Mouse (Mus musculus) neutrophil, adult 83 days (primary cell): Measurements from ENCODE around the gene Hyal4. TPM values are rescaled to one million over a fixed set of nuclear protein-coding genes. Genes with fewer than 3 reads are reported as not detected.

Experiments used
- total RNA-seq, 2 experiments: library from RNA; stranded (reverse); gene quantifications; one replicate each; pipeline ENCODE4 v1.2.4; 2023

Gene Hyal4
- total RNA-seq, result not detected

DNA sequence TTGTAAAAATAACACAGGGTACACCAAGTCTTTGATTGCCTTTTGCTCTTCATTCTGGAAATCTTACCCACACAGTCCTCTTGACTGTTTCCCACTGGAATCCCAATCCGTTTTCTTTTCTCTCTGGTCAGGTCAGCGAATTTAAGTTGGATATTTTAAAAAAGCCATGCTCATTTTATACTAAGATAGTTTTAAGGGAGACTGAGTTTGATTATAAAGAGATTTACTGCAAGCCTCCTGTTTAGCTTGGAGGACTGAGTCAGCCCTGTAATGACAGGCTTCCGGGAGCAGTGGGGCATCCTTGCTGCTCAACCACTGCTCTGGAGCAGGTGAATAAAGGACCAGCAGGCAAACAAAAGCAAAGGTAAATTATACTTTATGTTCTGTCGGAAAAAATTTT, at the start of gene Hyal4:
Gene Hyal4 (plus strand): TSS at position 301 of the 400 bp plus-strand sequence.

DNA sequence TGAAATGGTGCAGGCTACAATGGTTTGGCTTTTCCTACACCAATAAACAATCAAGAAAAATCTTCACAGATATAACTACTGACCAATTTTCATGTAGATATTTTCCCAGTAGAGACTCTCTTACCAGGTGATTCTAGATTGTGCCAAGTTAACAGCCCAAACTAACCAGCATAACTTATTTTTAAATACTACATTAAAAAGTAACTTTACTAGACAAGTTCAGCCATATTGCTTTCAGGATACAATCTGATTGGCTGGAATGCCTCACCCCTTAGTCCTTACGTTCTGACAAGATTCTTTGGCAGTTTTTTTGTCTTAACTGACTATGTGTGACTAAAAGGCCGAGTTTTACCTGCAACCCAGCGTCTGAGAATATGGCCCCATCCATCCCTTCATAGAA, 15.2 kb upstream of the Hyal4 start, which contains the start of gene Hyal6:
Gene Hyal6 (plus strand): TSS at position 301 of the 400 bp plus-strand sequence.

DNA sequence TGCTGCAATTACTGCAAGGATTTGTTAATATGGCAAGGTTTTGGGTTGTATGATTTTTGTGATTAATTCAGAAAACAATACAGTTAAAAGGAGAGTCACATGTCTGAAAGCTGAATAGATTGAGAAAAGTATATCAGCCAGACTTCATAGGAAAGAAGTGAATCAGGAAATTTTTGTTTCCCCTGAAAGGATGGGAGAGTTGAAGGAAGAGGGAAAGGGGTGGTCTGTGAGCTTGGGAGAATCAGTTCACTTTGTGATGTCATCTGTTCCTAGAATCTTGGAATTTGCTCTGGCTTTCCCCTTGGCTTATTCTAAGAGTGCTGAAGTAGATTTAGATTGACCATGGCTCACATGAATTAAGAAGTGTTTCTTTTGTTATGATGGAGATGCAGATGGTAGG, 42.8 kb downstream of the Hyal4 start, which contains the start of gene Spam1:
Gene Spam1 (plus strand): TSS at position 301 of the 400 bp plus-strand sequence.

Other genes with a start within 250 kb of the Hyal4 start
- not detected for gene Iqub, start 233.3 kb upstream of the Hyal4 start, total RNA-seq
- gene Ndufa5, start 220.3 kb upstream of the Hyal4 start, total RNA-seq, result 10 to 100 TPM; 41.4 to 43.8 TPM
- not detected for gene Asb15, start 220.2 kb upstream of the Hyal4 start, total RNA-seq
- gene Lmod2, start 150.6 kb upstream of the Hyal4 start, total RNA-seq, result not detected
- gene Wasl, start 83.3 kb upstream of the Hyal4 start, total RNA-seq, result 10 to 100 TPM; 19.8 to 21.8 TPM
- gene Hyal6, start 15.1 kb upstream of the Hyal4 start, total RNA-seq, result not detected
- gene Spam1, start 42.9 kb downstream of the Hyal4 start, total RNA-seq, result not detected
- not detected for gene Hyal5, start 109.7 kb downstream of the Hyal4 start, total RNA-seq
- gene Tmem229a, start 208.0 kb downstream of the Hyal4 start, total RNA-seq, result 1 to 10 TPM in 1 of 2 experiments, under 1 TPM in 1; 0.42 to 1.0 TPM